Comparison of ENCODE assay signal across 14 mouse cellular contexts in the genomic region with DNA sequence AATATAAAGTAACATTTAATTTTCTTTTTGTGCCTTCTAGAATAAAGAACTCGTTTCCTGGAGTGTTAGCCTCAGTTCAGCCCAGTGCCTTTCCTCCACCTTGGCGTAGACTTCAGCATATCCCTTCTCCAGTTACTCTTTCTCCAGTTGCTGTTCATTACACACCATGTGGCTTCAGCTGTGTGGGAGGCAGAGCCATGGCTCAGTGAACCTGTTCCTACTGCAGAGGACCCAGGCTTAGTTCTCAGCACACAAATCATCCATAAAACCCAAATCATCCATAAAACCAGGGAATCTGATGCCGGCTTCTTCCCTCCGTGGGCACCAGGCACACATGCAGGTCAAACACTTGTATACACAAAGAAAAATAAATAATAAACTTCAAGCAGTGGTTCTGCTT.
"Had no signal": no experiment of that assay in that cellular context is flagged by ENCODE, and none has a peak within 500 bp of the region (broad histone marks: within the 10 kb centered on the region; RNA-seq: fewer than 3 reads in every experiment).

No protein-coding gene starts in this region.

- H3K27me3 ChIP-seq: limb, embryonic 15.5 days; liver, embryonic 12.5 days; neural tube, embryonic 15.5 days had no signal

- H3K36me3 ChIP-seq: limb, embryonic 15.5 days; liver, embryonic 12.5 days; midbrain, embryonic 10.5 days; neural tube, embryonic 15.5 days had no signal

- H3K9me3 ChIP-seq: limb, embryonic 15.5 days; liver, embryonic 12.5 days; midbrain, embryonic 10.5 days; neural tube, embryonic 15.5 days had no signal

- H3K4me1 ChIP-seq: limb, embryonic 15.5 days; liver, embryonic 12.5 days; midbrain, embryonic 10.5 days; neural tube, embryonic 15.5 days had no signal

- ATAC-seq: hindbrain, embryonic 16.5 days; inflammation-experienced regulatory T-cells, adult 6 months; liver, embryonic 12.5 days had no signal

- H3K27ac ChIP-seq: left cerebral cortex, adult 2 months; limb, embryonic 15.5 days; liver, embryonic 12.5 days; midbrain, embryonic 10.5 days; neural tube, embryonic 15.5 days had no signal

- DNase-seq: kidney, adult 2 months; lung, postnatal 4 days; midbrain, embryonic 14.5 days; right cerebral cortex, adult 18-20 months; right cerebral cortex, postnatal 25 days; thymus, postnatal 36 days had no signal

- H3K4me3 ChIP-seq: left cerebral cortex, adult 2 months; limb, embryonic 15.5 days; liver, embryonic 12.5 days; midbrain, embryonic 10.5 days; myocyte; neural tube, embryonic 15.5 days had no signal

- H3K4me2 ChIP-seq: limb, embryonic 15.5 days; liver, embryonic 12.5 days; neural tube, embryonic 15.5 days had no signal

- H3K9ac ChIP-seq: limb, embryonic 15.5 days; liver, embryonic 12.5 days; neural tube, embryonic 15.5 days had no signal
